Mouse (Mus musculus) heart, adult 11 months (tissue): Measurements from ENCODE around the gene Dlgap1.
A peak's percentile ranks its signal among the peaks of the same experiment; 100 is the strongest.

ENCODE experiments used
- DNase-seq: peaks from one replicate; pipeline ENCODE4 v3.0.0; 2022

The Dlgap1 gene

GRCm38 (mm10) chr17:70347403-70347802 lies 378.5 kb downstream of the Dlgap1 start:
- no peak for DNase-seq

GRCm38 (mm10) chr17:70363561-70363960 lies 394.7 kb downstream of the Dlgap1 start:
- DNase-seq: peak; percentile 33

DNA sequence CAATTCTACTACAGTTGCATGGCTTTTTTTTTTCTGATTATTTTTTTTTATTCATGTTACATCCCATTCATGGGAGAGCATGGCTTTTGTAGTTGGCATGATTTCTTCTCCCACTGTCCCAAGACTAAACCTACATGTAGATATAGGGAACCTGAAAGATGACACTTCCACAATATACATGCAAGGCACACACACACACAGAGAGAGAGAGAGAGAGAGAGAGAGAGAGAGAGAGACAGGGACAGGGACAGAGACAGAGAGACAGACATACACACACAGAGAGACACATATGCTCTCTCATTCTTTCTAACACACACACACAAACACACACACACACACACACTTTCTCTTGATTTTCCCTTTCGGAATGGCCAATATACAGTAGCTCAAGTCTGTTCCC lies 395.1 kb downstream of the Dlgap1 start:
- DNase-seq: no peak

DNA sequence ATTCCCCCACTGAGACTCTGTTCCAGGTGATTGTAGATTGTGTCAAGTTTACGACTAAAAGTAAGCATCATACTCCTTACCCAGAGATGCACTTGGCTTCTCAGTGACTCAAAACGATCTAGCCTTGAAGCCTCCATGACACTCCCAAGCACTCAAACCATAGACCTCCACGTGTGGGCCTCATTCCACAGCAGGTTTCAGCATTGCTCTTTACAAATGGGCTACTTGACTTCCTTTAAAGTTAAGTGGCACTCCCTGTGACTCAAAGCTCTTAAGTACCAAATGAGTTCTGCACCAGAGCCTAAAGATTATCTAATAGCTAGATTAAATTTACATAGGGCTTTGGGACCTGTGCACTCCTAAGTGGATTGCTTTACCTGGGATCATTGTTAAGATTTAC lies 400.3 kb downstream of the Dlgap1 start:
- peak; percentile 14 for DNase-seq

DNA sequence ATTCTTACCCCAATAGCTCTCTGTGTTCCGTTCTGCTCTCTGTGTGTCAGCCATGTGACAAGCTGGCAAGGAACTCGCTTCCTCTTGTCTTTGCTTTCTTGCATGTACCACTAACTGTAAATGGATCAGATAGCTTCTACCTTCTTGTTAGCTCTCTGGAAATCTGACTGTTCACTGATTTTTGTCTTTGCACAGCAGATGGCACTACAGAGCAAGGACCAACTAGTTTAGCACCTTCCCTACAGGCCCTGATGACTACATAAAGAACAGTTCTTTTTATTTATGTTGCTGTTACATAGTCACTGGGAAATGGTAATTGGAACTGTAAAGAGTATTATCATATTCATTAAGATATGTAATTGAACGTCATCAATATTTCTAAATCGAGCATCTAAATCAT lies 408.1 kb downstream of the Dlgap1 start:
- no peak for DNase-seq

- no peak for DNase-seq
Observed at GRCm38 (mm10) chr17:70388447-70388846, 419.6 kb downstream of the Dlgap1 start.

DNA sequence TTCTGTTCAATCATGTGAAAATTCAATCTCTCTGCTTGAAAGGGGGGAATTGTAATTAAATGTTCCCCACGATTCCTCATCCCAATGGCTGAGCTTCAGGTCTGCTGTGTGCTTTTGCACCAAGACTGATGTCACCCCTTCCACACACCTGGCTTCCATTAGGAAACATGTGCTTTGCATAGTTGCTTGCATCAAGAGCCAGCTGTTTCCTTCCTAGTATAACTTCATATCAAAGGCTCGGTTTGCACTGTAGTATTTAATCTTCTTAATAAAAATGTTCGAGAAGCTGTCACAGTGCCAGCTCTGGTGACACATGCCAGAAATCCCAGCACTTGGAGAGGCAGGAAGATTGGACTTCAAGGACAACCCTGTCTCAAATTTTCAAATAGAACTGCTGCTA lies 428.3 kb downstream of the Dlgap1 start:
- DNase-seq: peak; percentile 16

DNA sequence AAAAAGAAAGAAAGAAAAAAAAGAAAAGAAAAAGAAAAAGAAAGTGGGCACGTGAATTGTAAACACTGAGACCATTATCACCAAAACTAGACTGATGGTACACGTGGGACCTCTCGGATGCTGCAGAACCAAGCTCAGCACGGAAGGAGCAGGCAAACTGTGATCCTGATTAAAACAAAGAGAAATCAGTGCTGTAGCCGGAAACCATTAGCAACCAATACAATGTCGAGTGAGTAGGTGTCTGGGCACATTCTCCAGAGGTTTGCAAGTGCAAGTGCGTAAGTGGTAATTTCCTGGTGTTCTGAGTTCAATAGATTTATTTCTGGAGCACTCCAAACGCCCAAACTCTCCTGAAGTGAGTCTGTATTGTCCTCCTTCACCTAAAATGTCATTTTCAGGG lies 428.8 kb downstream of the Dlgap1 start:
- no peak for DNase-seq

GRCm38 (mm10) chr17:70401909-70402308 lies 433.0 kb downstream of the Dlgap1 start:
- peak; percentile 40 for DNase-seq

DNA sequence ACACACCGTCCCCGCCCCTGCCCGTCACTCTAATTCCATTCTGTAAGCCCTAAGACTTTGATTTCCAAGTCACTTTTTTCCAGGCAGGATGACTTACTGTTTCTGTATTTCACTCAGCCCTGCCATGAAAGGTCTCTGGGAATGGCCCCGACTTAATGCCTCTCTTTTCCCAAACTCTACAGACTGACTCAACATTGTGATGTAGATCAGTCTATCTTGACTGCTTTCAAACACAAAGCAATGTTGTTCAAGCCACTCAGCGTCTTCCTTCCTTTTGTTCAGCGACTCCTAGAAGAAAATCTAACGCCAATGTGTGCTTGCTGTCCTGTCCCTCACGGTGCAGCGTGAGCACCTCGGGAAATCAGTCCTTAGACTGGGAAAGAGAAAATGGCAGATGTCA lies 434.9 kb downstream of the Dlgap1 start:
- DNase-seq: no peak

- DNase-seq: peak; percentile 75
Observed at GRCm38 (mm10) chr17:70414202-70414601, 445.3 kb downstream of the Dlgap1 start.

DNA sequence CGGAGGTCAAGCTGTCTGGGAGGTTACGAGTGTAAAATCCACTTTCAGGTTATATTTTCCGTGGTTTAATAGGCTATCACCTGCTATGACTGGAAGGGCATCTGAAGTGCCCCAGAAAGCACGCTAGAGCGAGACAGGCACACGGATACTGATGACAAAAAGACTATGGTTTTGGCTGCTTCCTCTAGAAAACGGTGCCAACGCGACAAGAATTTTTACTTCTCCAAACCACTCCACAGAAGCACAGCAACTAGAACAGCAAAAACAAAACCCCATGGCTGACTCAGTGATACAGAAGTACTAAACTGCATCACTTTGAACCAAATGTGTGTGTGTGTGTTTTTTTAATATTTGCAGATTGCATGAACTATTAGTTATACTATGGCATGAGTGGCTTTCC lies 459.0 kb downstream of the Dlgap1 start:
- no peak for DNase-seq

- peak; percentile 87 for DNase-seq
Observed at GRCm38 (mm10) chr17:70429746-70430451, 461.0 kb downstream of the Dlgap1 start.

GRCm38 (mm10) chr17:70430452-70430787 lies 461.5 kb downstream of the Dlgap1 start:
- DNase-seq: peak; percentile 42

DNA sequence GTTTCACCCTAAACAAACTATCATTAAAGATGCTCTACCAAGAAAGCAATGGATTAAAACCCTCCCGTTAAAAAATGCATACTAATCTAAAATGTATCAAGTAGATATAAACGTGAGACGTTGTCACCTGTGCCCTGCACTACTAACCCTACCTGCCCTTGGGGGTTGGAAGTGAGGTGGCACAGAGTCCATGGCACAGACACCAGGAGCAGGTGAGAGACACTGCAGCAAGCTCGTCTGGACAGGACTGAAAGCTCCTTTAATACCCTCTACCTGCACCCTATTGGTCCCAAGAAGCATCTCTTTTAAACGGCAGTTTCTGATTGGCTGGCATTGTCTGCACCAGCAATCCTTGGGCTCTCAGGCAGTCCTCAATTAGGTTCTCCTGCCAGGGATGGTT lies 464.0 kb downstream of the Dlgap1 start:
- peak; percentile 64 for DNase-seq

DNA sequence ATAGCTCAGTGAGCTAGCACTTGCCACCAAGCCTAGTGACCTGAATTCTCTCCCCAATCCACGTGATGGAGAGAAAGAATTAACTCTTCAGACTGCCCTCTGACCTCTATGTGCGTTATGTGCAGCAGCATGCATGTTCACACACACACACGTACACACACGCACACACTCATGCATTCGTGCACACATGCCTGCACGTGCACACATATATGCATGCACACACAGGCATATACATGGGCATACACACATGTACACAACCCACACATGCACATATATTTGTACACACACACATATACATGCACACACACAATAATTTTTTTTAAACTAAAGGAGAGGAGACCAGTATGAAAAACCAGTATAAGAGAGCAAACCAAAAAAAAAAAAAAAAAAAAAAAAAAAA lies 465.7 kb downstream of the Dlgap1 start:
- no peak for DNase-seq

- DNase-seq: peak; percentile 40
Observed at GRCm38 (mm10) chr17:70435612-70436011, 466.7 kb downstream of the Dlgap1 start.

DNA sequence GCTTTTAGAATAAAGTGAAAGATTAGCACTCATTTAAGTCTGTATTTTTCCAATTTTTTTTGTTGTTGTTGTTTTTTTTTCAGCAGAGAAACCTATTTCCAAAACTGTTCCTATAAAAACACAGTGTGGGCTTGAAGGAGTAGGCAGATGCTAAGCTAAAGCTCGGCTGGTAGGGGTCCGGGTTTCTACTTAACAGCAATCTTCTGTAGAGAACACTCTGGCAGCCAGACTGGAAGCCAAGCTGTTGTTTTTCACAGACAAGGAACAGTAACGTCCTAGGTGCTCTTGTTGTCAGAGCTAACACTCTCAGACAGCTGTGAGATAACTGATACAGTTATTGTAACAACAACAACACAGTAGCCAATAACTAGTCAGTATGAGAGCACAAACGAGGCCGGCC lies 468.4 kb downstream of the Dlgap1 start:
- no peak for DNase-seq

DNA sequence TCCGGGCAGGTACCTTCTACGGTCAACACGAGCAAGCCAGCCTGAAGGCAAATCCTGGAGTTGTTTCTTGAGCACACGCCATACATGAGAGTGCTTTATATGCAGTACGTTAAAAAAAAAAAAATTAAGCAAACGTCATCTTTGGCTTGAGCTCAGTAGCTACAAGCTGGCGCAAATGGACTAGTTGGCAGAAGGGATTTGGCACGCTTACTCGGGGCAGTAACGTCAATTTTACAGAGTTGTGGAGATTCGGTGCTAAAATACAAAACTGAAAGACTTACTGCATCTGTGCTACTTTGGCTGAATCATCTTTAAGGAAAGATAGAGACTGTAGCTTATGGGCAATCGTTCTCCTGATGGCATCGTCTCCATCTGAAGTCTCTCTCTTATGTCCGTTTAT lies 474.1 kb downstream of the Dlgap1 start:
- DNase-seq: no peak

DNA sequence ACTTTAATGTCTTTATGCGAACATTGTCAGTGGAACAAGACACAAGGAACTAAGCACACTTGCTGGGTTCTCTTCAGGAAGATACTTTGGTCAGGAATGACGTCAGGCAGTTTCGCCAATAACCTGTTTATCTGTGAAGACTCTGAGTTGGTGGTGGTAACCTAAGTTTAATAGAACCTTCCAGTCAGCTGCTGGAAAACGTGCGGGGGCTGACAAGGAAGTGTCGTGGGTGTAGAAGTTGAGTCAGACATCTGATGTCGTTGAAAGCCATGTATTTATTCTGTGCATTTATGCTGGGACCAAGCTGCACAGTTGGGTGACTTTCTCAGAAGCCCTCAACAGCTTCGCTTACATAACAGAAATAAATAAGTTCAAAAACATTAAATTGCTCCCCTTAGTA lies 477.6 kb downstream of the Dlgap1 start:
- DNase-seq: no peak

DNA sequence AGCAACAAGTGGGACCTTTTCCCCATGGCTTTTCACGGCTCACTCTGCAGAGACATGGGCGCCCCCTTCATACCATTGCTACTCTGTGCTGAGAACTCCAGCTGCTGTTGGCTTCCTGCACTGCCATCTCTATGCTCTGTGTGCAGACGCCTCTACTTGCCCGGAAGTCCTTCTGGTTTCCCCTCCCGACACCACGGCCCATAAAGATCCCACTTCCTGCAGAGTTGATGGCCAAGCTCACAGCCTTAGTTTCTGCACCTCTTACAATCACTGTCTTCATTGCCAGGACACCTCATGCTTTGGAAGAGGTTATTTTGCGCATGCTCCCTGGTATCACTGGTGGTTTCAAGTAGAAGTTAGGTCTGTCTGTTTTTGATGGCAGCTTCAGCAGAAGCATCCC lies 486.2 kb downstream of the Dlgap1 start:
- peak; percentile 76 for DNase-seq

DNA sequence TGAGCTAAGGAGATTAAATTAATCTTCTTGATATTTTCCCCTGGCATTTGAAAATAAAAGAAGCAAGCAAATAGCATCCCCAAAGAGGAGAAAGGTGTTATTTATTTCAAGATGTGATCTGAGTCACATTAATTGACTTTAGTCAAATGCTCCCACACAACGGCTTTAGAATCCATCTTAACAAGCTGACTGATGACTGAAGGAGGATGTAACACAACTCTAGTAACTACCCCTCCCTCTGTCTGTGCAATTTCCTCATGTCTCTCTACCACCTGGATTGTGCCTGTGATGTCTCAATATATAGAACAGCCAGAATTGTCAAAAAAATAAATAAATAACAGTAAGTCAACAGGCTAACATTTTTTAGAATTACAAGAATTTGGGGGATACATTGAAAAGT lies 488.2 kb downstream of the Dlgap1 start:
- no peak for DNase-seq

GRCm38 (mm10) chr17:70462231-70462630 lies 493.4 kb downstream of the Dlgap1 start:
- DNase-seq: peak; percentile 65

- DNase-seq: peak; percentile 54
Observed at GRCm38 (mm10) chr17:70462771-70463491, 494.1 kb downstream of the Dlgap1 start.

GRCm38 (mm10) chr17:70466413-70466812 lies 497.5 kb downstream of the Dlgap1 start:
- peak; percentile 57 for DNase-seq
